ENCODE assay signal across 15 mouse cellular contexts in the genomic region with DNA sequence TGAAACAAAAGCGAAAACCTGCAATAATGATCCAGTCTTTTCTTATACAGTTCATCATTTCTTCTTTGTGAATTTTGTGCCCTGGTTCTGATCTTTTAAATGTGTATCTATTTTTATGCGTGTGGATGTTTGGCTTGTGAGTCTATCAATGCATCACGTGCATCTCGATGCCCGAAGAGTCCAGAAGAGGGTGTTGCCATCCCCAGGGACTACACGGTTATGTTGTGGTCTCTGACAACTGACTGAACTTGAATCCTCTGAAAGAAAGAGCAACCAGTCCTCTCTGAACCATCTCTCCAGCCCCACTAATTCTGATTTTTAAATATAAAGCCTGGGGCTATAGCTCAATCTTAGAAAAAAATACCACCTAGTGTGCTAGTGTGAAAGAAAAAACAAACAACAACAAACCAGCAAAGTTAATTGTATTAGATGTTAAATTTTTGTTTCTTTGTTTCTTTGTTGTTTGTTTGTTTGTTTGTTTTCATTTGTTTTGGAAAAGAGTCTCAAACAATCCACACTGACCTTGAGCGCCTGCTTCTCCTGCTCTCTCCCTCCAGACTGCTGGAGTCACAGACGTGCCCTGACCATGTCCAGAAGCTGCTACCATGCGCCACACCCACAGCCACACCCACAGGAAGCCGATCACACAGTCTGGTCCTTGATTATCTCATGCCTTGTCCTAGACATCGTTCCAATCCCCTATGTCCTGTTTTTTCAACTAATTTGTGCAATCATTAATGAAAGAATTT. TPM values are rescaled to one million over a fixed set of nuclear protein-coding genes. Genes with fewer than 3 reads are reported as not detected.
DNase-seq lines count a peak whose midpoint lies in the region; ATAC-seq and TF ChIP-seq lines count a peak whose summit lies in the region.
"Had no signal": no experiment of that assay in that cellular context is flagged by ENCODE, and none has a peak within 500 bp of the region (broad histone marks: within the 10 kb centered on the region; RNA-seq: fewer than 3 reads in every experiment).

No protein-coding gene starts in this region.

- no peaks in the 10 kb centered on the region for H3K36me3 ChIP-seq in liver, embryonic 13.5 days
- no peaks in the 10 kb centered on the region for H3K36me3 ChIP-seq in stomach, embryonic 14.5 days (ENCODE audit: control insufficient read depth, insufficient read depth, low read length)
- no peaks in the 10 kb centered on the region for H3K36me3 ChIP-seq in midbrain, embryonic 15.5 days (replicated peaks)
- no peaks in the 10 kb centered on the region for H3K36me3 ChIP-seq in lung, postnatal 0 days (ENCODE audit: insufficient read depth, low read length)
- H3K36me3 ChIP-seq: embryonic facial prominence, embryonic 12.5 days; heart, embryonic 10.5 days; limb, embryonic 10.5 days had no signal

- 0 out of 2 replicates have a peak overlapping the region, but pooled peaks have one; percentile 13 for H3K4me3 ChIP-seq in liver, embryonic 13.5 days (replicated peaks)
- no peak overlapping the region for H3K4me3 ChIP-seq in stomach, embryonic 14.5 days (ENCODE audit: low read depth, low read length)
- H3K4me3 ChIP-seq in midbrain, embryonic 15.5 days = no peak overlapping the region
- no peak overlapping the region for H3K4me3 ChIP-seq in lung, postnatal 0 days (ENCODE audit: low read depth, low read length)
- H3K4me3 ChIP-seq: embryonic facial prominence, embryonic 12.5 days; heart, embryonic 10.5 days; limb, embryonic 10.5 days had no signal

- WGBS in liver, embryonic 13.5 days (ENCODE audit: insufficient replicate concordance) = 27% methylated on average over 11 of the region's 11 CpGs
- WGBS in stomach, embryonic 14.5 days = 70% methylated on average over 11 of the region's 11 CpGs
- WGBS in midbrain, embryonic 15.5 days = 82% methylated on average over 11 of the region's 11 CpGs
- 64% methylated on average over 11 of the region's 11 CpGs for WGBS in lung, postnatal 0 days

- H3K9me3 ChIP-seq in liver, embryonic 13.5 days (replicated peaks) = no peaks in the 10 kb centered on the region
- H3K9me3 ChIP-seq in stomach, embryonic 14.5 days (ENCODE audit: control insufficient read depth, low read depth, low read length) = 0 out of 2 replicates have a peak, but pooled peaks cover 4% of the 10 kb centered on the region
- H3K9me3 ChIP-seq in midbrain, embryonic 15.5 days = no peaks in the 10 kb centered on the region
- H3K9me3 ChIP-seq in lung, postnatal 0 days (ENCODE audit: low read length) = no peaks in the 10 kb centered on the region
- H3K9me3 ChIP-seq: embryonic facial prominence, embryonic 12.5 days; heart, embryonic 10.5 days; limb, embryonic 10.5 days had no signal

- peak; percentile 28 for ATAC-seq in activated CD4-positive, CD25-positive, alpha-beta regulatory T cell, adult 4 months
- ATAC-seq in liver, embryonic 13.5 days (ENCODE audit: low read depth) = peak; percentile 99
- ATAC-seq in stomach, embryonic 14.5 days (ENCODE audit: insufficient number of reproducible peaks, insufficient read depth, low FRiP score, low read depth) = peak; percentile 69
- no peak for ATAC-seq in midbrain, embryonic 15.5 days (replicated peaks)
- ATAC-seq in lung, postnatal 0 days = no peak
- ATAC-seq: forebrain, embryonic 16.5 days; hindbrain, embryonic 16.5 days had no signal

- TF ChIP-seq EP300 in lung, postnatal 0 days (IDR thresholded peaks at IDR 0.05) = no peak

- DNase-seq in spleen, adult 18-20 months = peak; percentile 46 to 50
- DNase-seq in spleen, adult 12 weeks (ENCODE audit: low spot score) = no peak
- no peak for DNase-seq in liver, embryonic 13.5 days
- no peak for DNase-seq in left cerebral cortex, adult 11 months (ENCODE audit: low spot score)
- no peak for DNase-seq in lung, postnatal 0 days (ENCODE audit: low spot score)
- DNase-seq: cerebellum, adult 11 months; lung, postnatal 36 days had no signal

- peak overlapping the region; percentile 33 for H3K4me2 ChIP-seq in liver, embryonic 13.5 days
- no peak overlapping the region for H3K4me2 ChIP-seq in stomach, embryonic 14.5 days (replicated peaks; ENCODE audit: low read depth, low read length)
- no peak overlapping the region for H3K4me2 ChIP-seq in midbrain, embryonic 15.5 days
- no peak overlapping the region for H3K4me2 ChIP-seq in lung, postnatal 0 days (replicated peaks; ENCODE audit: low read depth, low read length)
- H3K4me2 ChIP-seq: embryonic facial prominence, embryonic 12.5 days had no signal

- H3K27ac ChIP-seq in liver, embryonic 13.5 days = no peak overlapping the region
- no peak overlapping the region for H3K27ac ChIP-seq in stomach, embryonic 14.5 days (ENCODE audit: low read length)
- no peak overlapping the region for H3K27ac ChIP-seq in midbrain, embryonic 15.5 days
- H3K27ac ChIP-seq in lung, postnatal 0 days (ENCODE audit: low read length) = no peak overlapping the region
- H3K27ac ChIP-seq: embryonic facial prominence, embryonic 12.5 days; heart, embryonic 10.5 days; limb, embryonic 10.5 days had no signal

- H3K9ac ChIP-seq in liver, embryonic 13.5 days = 0 out of 2 replicates have a peak overlapping the region, but pooled peaks have one; percentile 31
- H3K9ac ChIP-seq in stomach, embryonic 14.5 days (replicated peaks; ENCODE audit: low read depth, low read length) = no peak overlapping the region
- no peak overlapping the region for H3K9ac ChIP-seq in midbrain, embryonic 15.5 days
- H3K9ac ChIP-seq in lung, postnatal 0 days (replicated peaks; ENCODE audit: low read depth) = no peak overlapping the region
- H3K9ac ChIP-seq: embryonic facial prominence, embryonic 12.5 days had no signal

- peaks cover 23% of the 10 kb centered on the region for H3K4me1 ChIP-seq in liver, embryonic 13.5 days (replicated peaks)
- no peaks in the 10 kb centered on the region for H3K4me1 ChIP-seq in stomach, embryonic 14.5 days (ENCODE audit: control insufficient read depth, insufficient read depth, low read length)
- H3K4me1 ChIP-seq in midbrain, embryonic 15.5 days = no peaks in the 10 kb centered on the region
- H3K4me1 ChIP-seq in lung, postnatal 0 days (ENCODE audit: insufficient read depth, low read depth, low read length) = no peaks in the 10 kb centered on the region
- H3K4me1 ChIP-seq: embryonic facial prominence, embryonic 12.5 days; limb, embryonic 10.5 days had no signal

- H3K27me3 ChIP-seq in liver, embryonic 13.5 days = no peaks in the 10 kb centered on the region
- no peaks in the 10 kb centered on the region for H3K27me3 ChIP-seq in stomach, embryonic 14.5 days (ENCODE audit: control insufficient read depth, insufficient read depth, low read length)
- no peaks in the 10 kb centered on the region for H3K27me3 ChIP-seq in midbrain, embryonic 15.5 days (replicated peaks)
- no peaks in the 10 kb centered on the region for H3K27me3 ChIP-seq in lung, postnatal 0 days (replicated peaks; ENCODE audit: insufficient read depth, low read length)
- H3K27me3 ChIP-seq: embryonic facial prominence, embryonic 12.5 days had no signal

- TF ChIP-seq CTCF in lung, postnatal 0 days (IDR thresholded peaks at IDR 0.05) = no peak

RNA-seq across cellular contexts. Expression of gene 4930523C07Rik, which starts 18.9 kb away (rescaled TPM):
- polyA plus RNA-seq in activated CD4-positive, CD25-positive, alpha-beta regulatory T cell, adult 4 months (2017; shearing (Covaris generic)) = 100 to 1,000 TPM; 144 to 219 TPM
- polyA plus RNA-seq in liver, embryonic 13.5 days (2015; fragmentation: Nextera tagmentation; extraction: Ambion mirVana) = 29.8 and 30.3 TPM in 2 replicates
- polyA plus RNA-seq in stomach, embryonic 14.5 days (2014; fragmentation: Nextera tagmentation; extraction: Ambion mirVana) = 22.1 and 22.4 TPM in 2 replicates
- polyA plus RNA-seq in midbrain, embryonic 15.5 days (2015; fragmentation: Nextera tagmentation; extraction: Ambion mirVana) = 1.7 TPM in 2 replicates
- 111 and 115 TPM in 2 replicates for polyA plus RNA-seq in lung, postnatal 0 days (2015; fragmentation: Nextera tagmentation; extraction: Ambion mirVana)

Comparison
In these comparisons a context has a peak if more than half of its experiments do, and no peak if none do; other contexts are left out.
1. DNase-seq: peak in spleen, adult 18-20 months (2 of 2); none in spleen, adult 12 weeks (single experiment), liver, embryonic 13.5 days (single experiment), left cerebral cortex, adult 11 months (single experiment) and lung, postnatal 0 days (single experiment).
2. ATAC-seq: peak in activated CD4-positive, CD25-positive, alpha-beta regulatory T cell, adult 4 months (single experiment), liver, embryonic 13.5 days (single experiment) and stomach, embryonic 14.5 days (single experiment); none in midbrain, embryonic 15.5 days (single experiment) and lung, postnatal 0 days (single experiment).